28 mouse cellular contexts compared by ENCODE assay signal in the genomic region with DNA sequence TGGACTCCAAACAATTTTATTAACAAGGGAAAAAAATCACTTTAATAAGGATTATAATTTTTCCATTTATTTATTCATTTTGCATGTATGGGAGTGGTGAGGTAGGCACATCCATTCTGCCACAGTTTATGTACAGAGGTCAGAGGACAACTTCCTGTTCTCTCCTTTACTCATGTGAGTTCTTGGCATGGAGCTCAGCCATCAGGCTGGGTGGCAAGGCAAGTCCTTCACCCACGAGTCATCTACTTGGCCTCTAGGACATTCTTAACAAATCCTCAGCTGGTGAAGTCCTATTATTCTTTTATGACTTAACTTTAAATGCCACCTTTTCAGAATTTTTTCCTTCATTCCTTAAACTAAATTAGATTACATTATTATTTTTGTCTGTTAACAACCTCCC.
"Had no signal": no experiment of that assay in that cellular context is flagged by ENCODE, and none has a peak within 500 bp of the region (broad histone marks: within the 10 kb centered on the region; RNA-seq: fewer than 3 reads in every experiment).

No protein-coding gene starts in this region.

- H3K27ac ChIP-seq: gastrocnemius, adult 2 months; heart, embryonic 13.5 days; heart, embryonic 15.5 days; hindbrain, embryonic 13.5 days; hindbrain, embryonic 15.5 days; intestine, embryonic 15.5 days; left cerebral cortex, adult 2 months; limb, embryonic 10.5 days; limb, embryonic 12.5 days; liver, embryonic 13.5 days; liver, embryonic 15.5 days had no signal

- H3K4me1 ChIP-seq: hindbrain, embryonic 13.5 days; intestine, embryonic 15.5 days; limb, embryonic 10.5 days had no signal

- H3K9ac ChIP-seq: heart, embryonic 13.5 days; heart, embryonic 15.5 days; hindbrain, embryonic 13.5 days; hindbrain, embryonic 15.5 days; intestine, embryonic 15.5 days; limb, embryonic 12.5 days; liver, embryonic 13.5 days; liver, embryonic 15.5 days; liver, postnatal 0 days had no signal

- DNase-seq: gastrocnemius, adult 2 months; gastrocnemius, postnatal 14 days; gastrocnemius, postnatal 36 days; heart, adult 18-20 months; heart, postnatal 14 days; heart, postnatal 36 days; kidney, adult 18-20 months; kidney, adult 8-10 months; kidney, postnatal 10 days; kidney, postnatal 25 days; kidney, postnatal 4 days; layer of hippocampus, adult 9-11 months; liver; liver, embryonic 13.5 days; liver, postnatal 0 days had no signal

- ATAC-seq: inflammation-experienced regulatory T-cells, adult 6 months; intestine, embryonic 15.5 days; intestine, postnatal 0 days; liver, postnatal 0 days had no signal

- H3K4me3 ChIP-seq: gastrocnemius, adult 2 months; heart, embryonic 13.5 days; heart, embryonic 15.5 days; hindbrain, embryonic 13.5 days; hindbrain, embryonic 15.5 days; intestine, embryonic 15.5 days; left cerebral cortex, adult 2 months; limb, embryonic 10.5 days; limb, embryonic 12.5 days; liver, embryonic 13.5 days; liver, embryonic 15.5 days had no signal

- H3K27me3 ChIP-seq: heart, embryonic 13.5 days; heart, embryonic 15.5 days; hindbrain, embryonic 13.5 days; hindbrain, embryonic 15.5 days; intestine, embryonic 15.5 days; limb, embryonic 12.5 days; liver, embryonic 13.5 days; liver, embryonic 15.5 days had no signal

- H3K36me3 ChIP-seq: heart, embryonic 13.5 days; heart, embryonic 15.5 days; hindbrain, embryonic 13.5 days; hindbrain, embryonic 15.5 days; intestine, embryonic 15.5 days; limb, embryonic 10.5 days; limb, embryonic 12.5 days; liver, embryonic 13.5 days; liver, embryonic 15.5 days had no signal

- H3K9me3 ChIP-seq: heart, embryonic 13.5 days; heart, embryonic 15.5 days; hindbrain, embryonic 13.5 days; hindbrain, embryonic 15.5 days; intestine, embryonic 15.5 days; limb, embryonic 10.5 days; limb, embryonic 12.5 days; liver, embryonic 13.5 days; liver, embryonic 15.5 days had no signal

- H3K4me2 ChIP-seq: heart, embryonic 11.5 days; heart, embryonic 13.5 days; heart, embryonic 15.5 days; hindbrain, embryonic 13.5 days; hindbrain, embryonic 15.5 days; intestine, embryonic 15.5 days; limb, embryonic 12.5 days; liver, embryonic 11.5 days; liver, embryonic 13.5 days; liver, embryonic 15.5 days had no signal
